Mouse (Mus musculus): ENCODE measurements around the gene Dcun1d3.

Dcun1d3 gene

GRCm38 (mm10) chr7:119875776-119876440, 20.2 kb downstream of the Dcun1d3 start:
- DNase-seq (ENCODE audit: extremely low read depth, low read depth): no peak

DNA sequence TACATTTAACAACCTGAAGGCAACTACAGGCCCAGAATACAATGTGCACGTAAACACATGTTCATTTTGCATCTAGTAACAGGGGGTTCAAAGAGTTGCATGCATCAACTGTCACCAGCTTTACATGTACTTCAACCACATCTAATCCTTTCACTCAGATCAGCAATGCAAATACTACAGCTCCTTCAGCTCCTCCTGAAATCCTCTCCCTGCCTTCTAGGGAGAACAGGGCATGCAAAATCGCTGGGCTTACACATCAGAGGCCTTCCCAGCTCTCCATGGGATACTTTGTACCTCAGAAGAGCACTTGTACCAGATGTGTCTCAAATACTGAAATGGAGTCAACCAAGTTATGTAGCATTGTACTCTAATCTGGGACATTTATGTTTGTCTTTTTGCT, 23.0 kb downstream of the Dcun1d3 start:
- DNase-seq (ENCODE audit: extremely low read depth, low read depth): no peak

- no peak for DNase-seq (ENCODE audit: extremely low read depth, low read depth)
Observed at GRCm38 (mm10) chr7:119872204-119872603, 23.9 kb downstream of the Dcun1d3 start.

DNA sequence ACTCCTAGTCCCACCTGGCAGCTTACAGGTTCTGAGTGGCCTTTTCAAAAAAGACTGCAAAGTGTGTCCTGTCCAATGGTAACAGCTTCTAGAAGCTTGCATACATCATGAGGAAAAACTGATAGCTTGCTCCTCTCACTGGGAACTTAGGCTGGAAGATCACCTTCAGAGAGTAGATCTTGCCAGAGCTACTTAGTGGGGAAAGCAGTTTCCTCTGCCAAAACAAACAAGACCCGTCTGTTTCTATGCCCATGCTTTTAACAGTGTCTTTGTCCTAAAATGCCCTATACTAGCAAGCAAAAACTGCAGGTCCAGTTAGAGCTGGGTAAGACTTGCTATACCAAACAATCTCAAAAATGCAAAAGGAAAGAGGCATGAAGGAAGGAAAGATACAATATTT, 30.0 kb downstream of the Dcun1d3 start:
- DNase-seq (ENCODE audit: extremely low read depth, low read depth): no peak

- DNase-seq (ENCODE audit: extremely low read depth, low read depth): no peak
Observed at GRCm38 (mm10) chr7:119864500-119864899, 31.6 kb downstream of the Dcun1d3 start.

- no peak for DNase-seq (ENCODE audit: extremely low read depth, low read depth)
Observed at GRCm38 (mm10) chr7:119862167-119862566, 33.9 kb downstream of the Dcun1d3 start.

DNA sequence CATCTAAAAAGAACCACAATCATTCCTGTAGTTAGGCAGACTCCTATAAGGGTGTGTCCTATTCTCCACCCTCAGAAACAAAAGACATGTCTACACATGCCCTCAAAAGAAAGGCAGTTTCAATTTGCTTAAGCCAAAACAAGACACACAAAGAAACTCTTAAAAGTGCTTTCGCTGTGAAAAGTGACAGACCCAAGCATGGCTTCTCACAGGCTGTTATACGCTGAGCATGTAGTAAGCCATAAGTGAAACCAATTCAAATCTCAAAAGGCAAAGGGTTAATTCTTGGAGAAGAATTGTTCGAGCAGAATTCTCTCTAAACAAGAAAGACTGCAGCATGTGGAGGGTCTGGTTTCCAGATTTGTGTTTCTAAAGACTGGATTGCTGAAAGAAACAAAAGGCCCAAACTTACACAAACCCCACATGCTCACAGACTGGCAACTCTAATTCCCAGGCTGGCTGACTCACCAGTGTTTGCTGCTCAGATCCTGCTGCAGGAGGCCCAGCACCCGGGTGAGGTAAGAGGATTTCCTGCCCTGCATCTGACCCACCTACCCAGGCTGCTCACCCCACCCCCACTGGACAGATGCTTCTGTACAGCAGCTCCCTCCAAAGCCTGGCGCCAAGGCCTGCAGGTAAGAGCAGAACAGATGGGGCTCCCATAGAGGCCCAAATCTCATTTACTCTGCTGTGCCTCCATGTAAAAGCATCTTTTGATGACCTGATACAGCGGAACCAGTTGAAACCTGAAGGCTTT, 34.6 kb downstream of the Dcun1d3 start:
- no peak for DNase-seq (ENCODE audit: extremely low read depth, low read depth)

- DNase-seq (ENCODE audit: extremely low read depth, low read depth): no peak
Observed at GRCm38 (mm10) chr7:119860971-119861334, 35.1 kb downstream of the Dcun1d3 start.

- no peak for DNase-seq (ENCODE audit: extremely low read depth, low read depth)
Observed at GRCm38 (mm10) chr7:119860554-119860953, 35.5 kb downstream of the Dcun1d3 start.

GRCm38 (mm10) chr7:119860116-119860515, 36.0 kb downstream of the Dcun1d3 start:
- DNase-seq (ENCODE audit: extremely low read depth, low read depth): no peak

GRCm38 (mm10) chr7:119859476-119859875, 36.6 kb downstream of the Dcun1d3 start:
- no peak for DNase-seq (ENCODE audit: extremely low read depth, low read depth)

- DNase-seq (ENCODE audit: extremely low read depth, low read depth): no peak
Observed at GRCm38 (mm10) chr7:119855031-119855430, 41.1 kb downstream of the Dcun1d3 start.

DNA sequence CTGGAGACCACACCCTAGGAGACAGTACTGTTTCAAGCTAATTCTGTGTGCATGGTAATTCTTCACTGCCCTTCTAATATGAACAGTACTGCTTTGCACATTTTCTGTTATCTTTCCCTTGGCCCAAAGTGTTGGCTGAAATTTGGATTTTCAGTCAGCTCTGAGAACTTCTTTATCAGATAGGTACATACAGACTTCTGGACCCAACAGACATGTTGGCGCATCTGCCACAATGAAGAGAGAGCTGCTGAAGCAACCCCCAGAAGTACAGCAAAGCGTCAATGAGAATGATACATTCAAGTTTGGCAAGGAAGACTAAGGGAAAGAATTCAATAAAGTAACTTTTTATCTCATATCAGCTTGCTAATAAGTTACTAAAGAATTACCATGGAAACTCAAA, 41.7 kb downstream of the Dcun1d3 start:
- no peak for DNase-seq (ENCODE audit: extremely low read depth, low read depth)

DNA sequence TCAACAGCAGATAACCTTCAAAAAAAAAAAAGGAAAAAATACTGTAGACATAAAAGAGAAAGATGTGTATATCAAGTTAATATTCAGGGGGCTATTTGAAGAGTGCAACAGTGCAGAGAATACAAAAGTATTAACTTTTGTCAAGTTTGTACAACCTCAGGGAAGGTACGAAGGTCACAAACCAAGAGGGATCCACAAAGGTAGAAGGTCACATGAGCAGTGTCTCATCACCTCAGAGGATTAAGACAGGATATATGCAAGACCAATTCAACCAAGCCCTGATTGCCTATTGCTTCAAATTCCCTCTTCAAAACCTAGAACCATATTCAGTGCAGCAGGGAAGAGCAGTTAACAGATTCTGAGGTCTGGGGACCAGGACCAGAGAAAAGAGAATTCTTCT, 42.9 kb downstream of the Dcun1d3 start:
- DNase-seq (ENCODE audit: extremely low read depth, low read depth): no peak

DNA sequence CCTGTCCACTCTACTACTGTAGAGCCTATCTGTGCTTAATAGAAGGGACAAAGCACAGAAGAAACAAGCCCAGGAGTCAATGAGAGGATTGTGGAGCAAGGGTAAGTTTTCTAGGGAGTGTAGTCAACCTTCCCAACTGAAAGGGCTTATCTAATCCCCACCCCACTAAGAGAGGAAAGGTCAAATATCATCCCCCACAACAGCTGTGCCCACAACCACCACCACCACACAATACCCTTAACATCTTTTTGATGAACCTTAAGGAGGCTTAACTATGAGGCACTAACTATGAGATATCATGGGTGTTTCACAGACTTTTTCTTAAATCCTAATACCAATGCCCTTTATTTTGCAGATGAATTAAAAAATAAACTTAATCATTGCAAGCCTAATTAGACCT, 43.6 kb downstream of the Dcun1d3 start:
- no peak for DNase-seq (ENCODE audit: extremely low read depth, low read depth)

- no peak for DNase-seq (ENCODE audit: extremely low read depth, low read depth)
Observed at GRCm38 (mm10) chr7:119850737-119851136, 45.4 kb downstream of the Dcun1d3 start.

DNA sequence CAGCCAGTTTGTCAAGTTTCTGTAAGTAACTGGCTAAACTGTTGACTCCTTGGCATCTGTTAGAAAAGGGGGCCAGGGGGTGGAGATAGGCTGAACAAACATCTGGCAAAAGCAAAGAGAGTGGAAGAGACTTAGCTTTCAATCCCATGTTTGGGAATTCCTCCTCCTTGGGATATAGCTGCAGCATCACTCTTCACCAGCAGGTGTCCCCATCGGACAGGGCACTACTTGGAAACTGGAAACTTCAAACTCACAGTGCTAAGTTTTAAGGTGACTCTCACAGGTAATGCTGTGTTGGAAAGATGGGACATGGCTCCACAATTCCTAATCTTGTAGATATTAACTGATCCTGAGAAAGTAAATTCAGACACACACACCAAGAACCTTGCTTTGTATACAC, 47.0 kb downstream of the Dcun1d3 start:
- no peak for DNase-seq (ENCODE audit: extremely low read depth, low read depth)

DNA sequence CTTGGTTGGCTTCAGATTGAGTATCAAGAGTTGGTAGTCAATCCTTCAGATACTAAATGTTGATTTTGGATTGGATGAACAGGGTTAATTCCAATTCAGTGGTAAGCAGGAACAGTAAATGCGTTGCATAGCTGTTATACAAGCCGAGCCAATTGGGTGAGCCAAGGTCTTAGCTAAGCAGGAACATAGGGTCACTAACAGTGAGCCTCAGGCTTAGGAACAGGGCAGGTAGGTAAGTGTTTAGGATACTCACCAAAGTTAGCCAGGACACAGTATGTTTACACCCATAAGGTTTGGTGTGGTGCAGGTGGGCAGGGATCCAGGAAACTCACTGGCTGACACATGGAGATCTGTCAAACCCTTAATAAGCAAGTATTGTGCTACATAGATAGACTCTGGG, 48.7 kb downstream of the Dcun1d3 start:
- DNase-seq (ENCODE audit: extremely low read depth, low read depth): no peak

DNA sequence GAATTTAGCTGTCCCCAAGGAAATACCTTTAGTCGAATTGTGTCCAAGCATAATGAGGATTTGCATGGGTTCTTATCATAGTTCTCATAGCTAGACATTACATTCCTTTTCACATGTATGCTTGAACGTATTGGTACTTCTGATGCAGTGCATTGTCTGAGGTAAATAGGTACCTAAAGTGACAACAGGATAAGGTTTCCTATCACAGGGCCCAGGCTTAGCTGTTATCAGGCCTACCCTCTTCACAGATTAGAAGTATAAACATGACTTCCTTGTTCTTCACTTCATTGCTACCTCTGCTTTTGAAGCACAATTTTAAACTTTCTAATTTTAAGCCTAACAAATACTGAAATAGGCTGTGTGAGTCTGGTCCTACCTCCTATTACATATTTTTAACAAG, 50.6 kb downstream of the Dcun1d3 start:
- no peak for DNase-seq (ENCODE audit: extremely low read depth, low read depth)

- DNase-seq (ENCODE audit: extremely low read depth, low read depth): no peak
Observed at GRCm38 (mm10) chr7:119841820-119842449, 54.2 kb downstream of the Dcun1d3 start.

DNA sequence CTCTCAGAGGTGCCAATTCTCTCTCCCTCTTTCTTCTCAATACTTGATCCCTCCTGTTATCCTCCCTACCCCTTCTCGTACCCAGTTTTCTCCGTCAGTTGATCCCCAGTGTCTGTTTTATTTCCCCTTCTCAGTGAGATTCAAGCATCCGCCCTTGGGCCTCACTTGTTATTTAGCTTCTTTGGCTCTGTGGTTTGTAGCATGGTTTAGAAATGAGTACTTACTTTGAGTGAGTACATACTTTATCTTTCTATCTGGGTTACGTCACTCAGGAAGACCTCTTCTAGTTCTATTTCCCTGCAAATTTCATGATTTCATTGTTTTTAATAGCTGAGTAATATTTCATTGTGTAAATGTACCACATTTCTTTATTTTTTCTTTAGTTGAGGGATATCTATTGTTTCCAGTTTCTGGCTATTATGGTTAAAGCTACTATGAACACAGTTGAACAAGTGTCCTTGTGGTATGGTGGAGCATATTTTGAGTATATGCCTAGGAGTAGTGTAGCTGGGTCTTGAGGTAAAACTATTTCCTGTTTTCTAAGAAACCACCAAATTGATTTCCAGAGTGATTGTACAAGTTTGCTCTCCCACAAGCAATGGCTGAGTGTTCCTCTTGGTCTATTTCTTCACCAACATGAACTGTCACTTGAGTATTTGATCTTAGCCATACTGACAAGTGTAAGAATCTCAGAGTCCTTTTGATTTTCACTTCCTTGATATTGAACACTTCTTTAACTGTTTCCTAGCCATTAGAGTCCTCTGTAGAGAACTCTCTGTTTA, 59.9 kb downstream of the Dcun1d3 start:
- no peak for DNase-seq (ENCODE audit: extremely low read depth, low read depth)

DNA sequence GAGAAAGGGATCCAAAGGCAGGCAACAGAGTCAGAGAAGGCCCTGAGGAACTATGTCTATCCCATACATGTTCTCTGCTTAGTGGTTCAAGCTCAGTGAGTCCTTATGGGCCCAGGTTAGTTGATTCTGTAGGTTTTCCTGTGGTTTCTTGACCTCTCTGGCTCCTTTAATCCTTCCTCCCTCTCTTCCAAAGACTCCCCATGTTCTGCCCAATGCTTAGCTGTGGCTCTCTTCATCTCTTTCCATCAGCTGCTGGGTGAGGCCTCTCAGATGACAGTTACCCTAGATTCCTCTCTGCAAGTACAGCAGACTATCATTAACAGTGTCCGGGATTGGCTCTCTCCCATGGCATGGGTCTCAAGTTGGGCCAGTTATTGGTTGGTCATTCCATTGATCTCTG, 60.7 kb downstream of the Dcun1d3 start:
- no peak for DNase-seq (ENCODE audit: extremely low read depth, low read depth)
